ENCODE assay signal across 33 mouse cellular contexts in the genomic region with DNA sequence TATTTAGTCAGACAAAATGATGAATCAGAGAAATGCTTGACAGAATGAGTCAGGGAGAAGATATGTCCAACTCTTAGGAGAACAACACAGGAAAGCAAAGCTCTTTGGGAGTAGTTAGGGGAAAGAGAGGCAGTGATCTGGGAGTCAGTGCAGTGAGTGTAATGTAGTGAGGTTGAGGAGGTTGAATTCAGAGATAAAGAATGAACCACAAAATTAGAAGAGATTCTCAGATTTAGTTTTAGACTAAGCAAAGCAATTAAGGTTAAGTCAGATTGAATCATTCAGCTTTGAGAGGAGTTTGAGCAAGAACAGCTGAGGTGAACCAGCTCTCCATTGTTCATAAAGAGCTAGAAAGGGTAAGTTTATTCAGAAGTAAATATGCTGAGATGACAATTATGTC.
"Had no signal": no experiment of that assay in that cellular context is flagged by ENCODE, and none has a peak within 500 bp of the region (broad histone marks: within the 10 kb centered on the region; RNA-seq: fewer than 3 reads in every experiment).

No protein-coding gene starts in this region.

- H3K4me2 ChIP-seq: limb, embryonic 12.5 days; limb, embryonic 13.5 days; limb, embryonic 15.5 days; liver, embryonic 11.5 days; liver, embryonic 12.5 days; liver, embryonic 13.5 days; liver, embryonic 15.5 days; lung, embryonic 14.5 days; lung, embryonic 15.5 days; midbrain, embryonic 11.5 days; midbrain, embryonic 12.5 days; midbrain, embryonic 13.5 days; midbrain, embryonic 15.5 days; neural tube, embryonic 12.5 days; neural tube, embryonic 13.5 days had no signal

- H3K27me3 ChIP-seq: limb, embryonic 12.5 days; limb, embryonic 13.5 days; limb, embryonic 15.5 days; liver, embryonic 12.5 days; liver, embryonic 13.5 days; liver, embryonic 15.5 days; lung, embryonic 15.5 days; megakaryocyte, embryonic 14.5 days; midbrain, embryonic 12.5 days; midbrain, embryonic 13.5 days; midbrain, embryonic 15.5 days; neural tube, embryonic 12.5 days; neural tube, embryonic 13.5 days had no signal

- H3K27ac ChIP-seq: limb, embryonic 10.5 days; limb, embryonic 12.5 days; limb, embryonic 13.5 days; limb, embryonic 15.5 days; liver, embryonic 12.5 days; liver, embryonic 13.5 days; liver, embryonic 14.5 days; liver, embryonic 15.5 days; lung, embryonic 15.5 days; macrophage; midbrain, embryonic 10.5 days; midbrain, embryonic 12.5 days; midbrain, embryonic 13.5 days; midbrain, embryonic 15.5 days; neural tube, embryonic 12.5 days; neural tube, embryonic 13.5 days had no signal

- DNase-seq: left cerebral cortex, postnatal 4 days; liver; liver, embryonic 13.5 days; liver, postnatal 0 days; lung, adult 18-20 months; lung, adult 2 months; lung, embryonic 14.5 days; lung, postnatal 10 days; lung, postnatal 14 days; lung, postnatal 36 days; lung, postnatal 4 days; midbrain, embryonic 14.5 days had no signal

- H3K4me3 ChIP-seq: limb, embryonic 10.5 days; limb, embryonic 12.5 days; limb, embryonic 13.5 days; limb, embryonic 15.5 days; liver, embryonic 12.5 days; liver, embryonic 13.5 days; liver, embryonic 15.5 days; lung, embryonic 15.5 days; megakaryocyte, embryonic 14.5 days; midbrain, embryonic 10.5 days; midbrain, embryonic 12.5 days; midbrain, embryonic 13.5 days; midbrain, embryonic 15.5 days; myocyte; neural tube, embryonic 12.5 days; neural tube, embryonic 13.5 days had no signal

- H3K9ac ChIP-seq: limb, embryonic 12.5 days; limb, embryonic 13.5 days; limb, embryonic 15.5 days; liver, embryonic 12.5 days; liver, embryonic 13.5 days; liver, embryonic 14.5 days; liver, embryonic 15.5 days; liver, postnatal 0 days; lung, embryonic 14.5 days; lung, embryonic 15.5 days; midbrain, embryonic 12.5 days; midbrain, embryonic 13.5 days; midbrain, embryonic 15.5 days; neural tube, embryonic 12.5 days; neural tube, embryonic 13.5 days had no signal

- H3K36me3 ChIP-seq: limb, embryonic 10.5 days; limb, embryonic 12.5 days; limb, embryonic 13.5 days; limb, embryonic 15.5 days; liver, embryonic 12.5 days; liver, embryonic 13.5 days; liver, embryonic 15.5 days; lung, embryonic 15.5 days; midbrain, embryonic 10.5 days; midbrain, embryonic 12.5 days; midbrain, embryonic 13.5 days; midbrain, embryonic 15.5 days; neural tube, embryonic 12.5 days; neural tube, embryonic 13.5 days had no signal

- H3K4me1 ChIP-seq: limb, embryonic 10.5 days; limb, embryonic 12.5 days; limb, embryonic 13.5 days; limb, embryonic 15.5 days; liver, embryonic 12.5 days; liver, embryonic 13.5 days; liver, embryonic 15.5 days; lung, embryonic 15.5 days; megakaryocyte, embryonic 14.5 days; midbrain, embryonic 10.5 days; midbrain, embryonic 12.5 days; midbrain, embryonic 13.5 days; midbrain, embryonic 15.5 days; neural tube, embryonic 12.5 days; neural tube, embryonic 13.5 days had no signal

- H3K9me3 ChIP-seq: limb, embryonic 10.5 days; limb, embryonic 12.5 days; limb, embryonic 13.5 days; limb, embryonic 15.5 days; liver, embryonic 15.5 days; lung, embryonic 15.5 days; midbrain, embryonic 10.5 days; midbrain, embryonic 12.5 days; midbrain, embryonic 13.5 days; midbrain, embryonic 15.5 days; neural tube, embryonic 12.5 days; neural tube, embryonic 13.5 days had no signal

- ATAC-seq: liver, embryonic 12.5 days; liver, postnatal 0 days; lung, postnatal 0 days; midbrain, embryonic 13.5 days; midbrain, embryonic 15.5 days; midbrain, embryonic 16.5 days had no signal
